ENCODE assay signal across 10 mouse cellular contexts in the genomic region with DNA sequence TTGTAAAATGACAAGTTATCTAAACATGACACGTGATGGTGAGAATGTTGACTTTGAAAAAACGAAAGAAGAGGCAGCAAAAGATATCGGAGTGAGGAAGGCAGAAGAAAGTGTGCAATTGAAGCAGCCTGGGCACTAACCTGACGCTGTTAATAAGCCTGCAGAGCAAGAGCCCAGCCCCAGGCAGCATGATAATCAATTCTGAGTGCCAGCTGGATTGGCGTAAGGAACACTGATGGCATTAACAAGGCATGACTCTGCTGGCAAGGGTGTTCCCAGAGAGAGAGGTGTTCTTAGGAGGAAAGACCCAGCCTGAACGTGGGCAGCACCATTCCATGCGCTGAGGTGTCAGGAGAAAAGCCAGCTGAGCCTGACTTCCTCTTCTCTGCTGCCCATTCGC.
"Had no signal": no experiment of that assay in that cellular context is flagged by ENCODE, and none has a peak within 500 bp of the region (broad histone marks: within the 10 kb centered on the region; RNA-seq: fewer than 3 reads in every experiment).

No protein-coding gene starts in this region.

- ATAC-seq: lung, postnatal 0 days had no signal

- H3K9ac ChIP-seq: kidney, embryonic 15.5 days; liver, embryonic 15.5 days had no signal

- H3K36me3 ChIP-seq: kidney, embryonic 15.5 days; limb, embryonic 10.5 days; liver, embryonic 15.5 days had no signal

- H3K27ac ChIP-seq: kidney, embryonic 15.5 days; limb, embryonic 10.5 days; liver, embryonic 15.5 days; stomach, postnatal 0 days had no signal

- H3K9me3 ChIP-seq: kidney, embryonic 15.5 days; limb, embryonic 10.5 days; liver, embryonic 15.5 days had no signal

- DNase-seq: lung, adult 2 months; lung, postnatal 36 days; right cerebral cortex, postnatal 25 days; thymus, postnatal 4 days had no signal

- H3K4me1 ChIP-seq: kidney, embryonic 15.5 days; limb, embryonic 10.5 days; liver, embryonic 15.5 days had no signal

- H3K4me2 ChIP-seq: kidney, embryonic 15.5 days; liver, embryonic 11.5 days; liver, embryonic 15.5 days had no signal

- H3K27me3 ChIP-seq: kidney, embryonic 15.5 days; liver, embryonic 15.5 days had no signal

- H3K4me3 ChIP-seq: kidney, embryonic 15.5 days; limb, embryonic 10.5 days; liver, embryonic 15.5 days had no signal
